Mouse (Mus musculus) urinary bladder, postnatal 25 days (tissue): Measurements from ENCODE around the gene Mllt10.
A peak's percentile ranks its signal among the peaks of the same experiment; 100 is the strongest.

Source experiments
- DNase-seq: peaks from one replicate; pipeline ENCODE4 v3.0.0; 2022; ENCODE audit warnings: low spot score

Mllt10 gene

GRCm38 (mm10) chr2:18093858-18094257 is 38.8 kb downstream of the Mllt10 start:
- no peak for DNase-seq

DNA sequence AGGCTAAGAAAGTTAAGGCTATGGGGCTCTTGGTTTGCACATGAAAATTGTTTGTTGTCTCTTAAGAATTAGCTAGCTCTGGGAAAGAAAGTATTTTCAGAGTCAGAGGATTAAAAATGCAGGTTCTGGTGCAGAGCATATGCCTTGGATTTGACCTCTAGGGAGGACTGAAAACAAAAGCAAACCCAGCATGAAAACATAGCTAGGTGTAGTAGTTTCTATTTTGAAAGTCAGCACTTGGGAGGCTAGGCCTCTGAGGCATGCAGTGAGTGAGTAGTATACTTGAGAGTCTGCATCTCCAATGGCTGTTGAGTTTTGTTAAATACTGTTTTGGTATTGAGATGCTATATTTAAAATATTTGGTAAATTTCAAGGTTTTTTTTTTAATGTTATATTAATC is 39.3 kb downstream of the Mllt10 start:
- DNase-seq: no peak

- DNase-seq: no peak
These were observed 40.8 kb downstream of the Mllt10 start for GRCm38 (mm10) chr2:18095804-18096203.

- no peak for DNase-seq
These were observed 45.9 kb downstream of the Mllt10 start for GRCm38 (mm10) chr2:18100914-18101313.

GRCm38 (mm10) chr2:18107561-18107960 is 52.5 kb downstream of the Mllt10 start:
- no peak for DNase-seq

GRCm38 (mm10) chr2:18108214-18108613 is 53.2 kb downstream of the Mllt10 start:
- no peak for DNase-seq

GRCm38 (mm10) chr2:18111411-18111810 is 56.4 kb downstream of the Mllt10 start:
- DNase-seq: no peak

DNA sequence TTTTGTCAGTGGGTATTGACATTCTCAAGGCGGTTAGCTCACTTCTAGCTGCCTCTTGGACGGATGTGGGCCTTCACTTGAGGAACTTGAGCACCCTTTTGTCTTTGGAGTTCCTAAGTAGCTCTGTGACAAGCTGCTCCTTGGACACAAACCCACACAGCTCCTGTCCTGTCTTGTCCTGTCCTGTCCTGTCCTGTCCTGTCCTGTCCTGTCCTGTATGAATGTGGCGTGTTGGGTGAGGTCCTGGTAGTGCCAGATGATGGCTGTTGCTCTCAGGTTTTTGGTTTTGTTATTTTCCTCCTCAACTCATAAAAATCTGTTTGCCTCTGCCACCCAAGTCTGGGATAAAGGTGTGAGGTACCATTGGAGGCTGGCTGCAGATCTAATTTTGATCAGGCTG is 61.4 kb downstream of the Mllt10 start:
- DNase-seq: peak; percentile 15

GRCm38 (mm10) chr2:18138131-18138530 is 83.1 kb downstream of the Mllt10 start:
- DNase-seq: no peak

- no peak for DNase-seq
These were observed 84.6 kb downstream of the Mllt10 start for GRCm38 (mm10) chr2:18139646-18140045.

- no peak for DNase-seq
These were observed 101.1 kb downstream of the Mllt10 start for GRCm38 (mm10) chr2:18156131-18156530.

DNA sequence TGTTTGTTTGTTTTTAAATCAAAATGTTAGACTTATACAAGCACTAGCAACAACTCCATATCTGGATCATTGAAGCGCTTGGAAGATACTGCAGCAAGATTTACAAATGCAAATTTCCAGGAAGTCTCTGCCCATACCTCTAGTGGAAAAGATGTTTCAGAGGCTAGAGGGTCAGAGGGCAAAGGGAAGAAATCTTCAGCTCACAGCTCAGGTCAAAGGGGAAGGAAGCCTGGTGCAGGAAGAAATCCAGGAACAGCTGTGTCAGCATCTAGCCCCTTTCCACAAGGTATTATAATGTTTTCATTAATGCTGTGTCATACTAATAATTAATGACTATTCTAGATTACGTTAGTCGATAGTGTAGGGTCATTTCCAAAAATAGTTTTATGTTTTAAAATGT is 104.4 kb downstream of the Mllt10 start:
- DNase-seq: no peak

- DNase-seq: no peak
These were observed 106.0 kb downstream of the Mllt10 start for GRCm38 (mm10) chr2:18160992-18161391.

DNA sequence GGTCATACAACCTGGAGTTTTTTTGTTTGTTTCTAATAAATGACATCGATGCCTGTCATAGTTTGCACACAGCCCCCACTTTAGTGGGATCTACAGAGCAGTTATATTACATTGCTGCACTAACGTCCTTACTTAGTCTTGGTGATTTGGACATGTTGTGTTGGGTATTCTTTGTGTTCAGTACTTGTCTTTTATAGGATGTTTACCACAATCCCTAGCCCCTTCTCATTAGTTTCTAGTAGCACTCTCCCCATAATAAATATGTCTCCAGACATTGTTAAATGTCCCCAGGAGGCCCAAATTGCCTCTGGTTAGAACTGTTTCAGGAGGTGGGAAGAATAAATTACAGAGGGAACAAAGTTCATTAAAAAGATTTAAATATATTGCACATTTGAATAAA is 110.5 kb downstream of the Mllt10 start:
- DNase-seq: no peak

- no peak for DNase-seq
These were observed 114.3 kb downstream of the Mllt10 start for GRCm38 (mm10) chr2:18169174-18169948.

DNA sequence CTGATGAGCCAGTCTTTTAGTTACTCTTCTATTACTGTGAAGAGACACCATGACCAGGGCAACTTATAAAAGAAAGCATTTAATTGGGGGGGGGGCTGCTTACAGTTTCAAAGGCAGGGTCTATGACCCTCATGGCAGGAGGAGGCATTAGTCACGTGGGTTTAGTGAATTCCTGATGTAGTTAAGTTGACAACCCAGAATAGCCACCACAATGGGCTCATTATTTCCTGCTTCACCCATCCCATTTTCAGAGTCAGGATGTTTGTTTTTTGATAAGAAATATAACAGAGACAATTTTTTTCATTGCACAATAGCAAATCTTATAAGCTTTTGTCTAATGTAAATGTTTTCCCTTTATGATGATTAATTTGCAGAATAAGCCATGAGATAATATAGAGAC is 120.2 kb downstream of the Mllt10 start:
- DNase-seq: no peak

- DNase-seq: no peak
These were observed 121.2 kb downstream of the Mllt10 start for GRCm38 (mm10) chr2:18176235-18176634.

DNA sequence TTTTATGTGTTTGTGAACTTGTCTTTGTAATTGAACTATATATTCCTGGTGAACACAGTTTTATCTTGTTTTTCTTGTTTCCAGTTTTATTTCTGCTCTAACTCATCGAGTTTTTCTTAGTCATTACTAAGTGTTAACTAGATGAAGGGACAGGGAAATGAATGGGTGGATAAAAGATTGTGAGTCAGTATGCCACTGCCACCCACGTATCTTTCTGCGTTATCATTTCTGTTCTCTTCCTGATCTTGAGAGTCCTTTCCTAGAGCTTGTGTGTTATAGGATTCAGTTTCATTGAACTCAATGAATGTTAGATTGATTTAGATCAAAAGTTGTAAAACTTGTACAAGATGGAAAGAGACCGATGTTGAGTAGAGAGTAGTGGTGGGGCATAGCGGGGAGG is 125.3 kb downstream of the Mllt10 start:
- DNase-seq: no peak

DNA sequence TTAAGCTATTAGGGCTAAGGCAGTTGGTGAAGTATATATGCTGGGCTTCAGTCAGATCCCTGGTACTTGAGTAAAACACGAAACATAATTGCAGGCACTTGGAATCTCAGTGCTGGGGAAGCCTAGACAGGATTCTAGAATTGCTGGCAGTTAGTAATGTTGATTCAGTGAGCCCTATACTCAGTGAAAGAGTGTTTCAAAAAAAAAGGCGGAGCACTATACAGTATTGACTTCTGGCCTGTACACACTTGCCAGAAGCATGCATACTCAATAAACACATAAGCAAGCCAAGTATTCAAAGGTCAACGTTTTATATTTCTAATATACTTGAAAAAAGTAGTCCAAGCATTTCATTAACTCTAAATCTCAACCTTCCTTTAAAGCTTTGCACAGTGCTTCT is 126.6 kb downstream of the Mllt10 start:
- DNase-seq: no peak

DNA sequence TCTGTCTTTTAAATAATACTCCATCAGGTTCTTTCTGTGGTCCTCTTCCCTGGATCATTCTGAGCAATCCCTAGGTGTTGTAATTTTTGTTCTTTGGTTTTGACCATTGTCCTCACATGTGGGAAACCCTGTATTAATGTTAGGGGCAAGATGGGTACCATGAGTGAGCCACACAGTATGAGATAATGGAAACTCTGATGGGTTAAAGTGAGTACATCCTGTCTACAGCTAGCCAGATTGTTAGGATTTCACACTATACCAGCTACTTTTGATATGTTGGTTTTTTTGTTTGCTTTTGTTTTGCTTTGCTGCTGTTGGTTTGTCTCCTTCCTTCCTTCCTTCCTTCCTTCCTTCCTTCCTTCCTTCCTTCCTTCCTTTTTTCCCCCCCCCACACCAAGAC is 128.0 kb downstream of the Mllt10 start:
- DNase-seq: no peak

- DNase-seq: no peak
These were observed 133.3 kb downstream of the Mllt10 start for GRCm38 (mm10) chr2:18188367-18188766.

DNA sequence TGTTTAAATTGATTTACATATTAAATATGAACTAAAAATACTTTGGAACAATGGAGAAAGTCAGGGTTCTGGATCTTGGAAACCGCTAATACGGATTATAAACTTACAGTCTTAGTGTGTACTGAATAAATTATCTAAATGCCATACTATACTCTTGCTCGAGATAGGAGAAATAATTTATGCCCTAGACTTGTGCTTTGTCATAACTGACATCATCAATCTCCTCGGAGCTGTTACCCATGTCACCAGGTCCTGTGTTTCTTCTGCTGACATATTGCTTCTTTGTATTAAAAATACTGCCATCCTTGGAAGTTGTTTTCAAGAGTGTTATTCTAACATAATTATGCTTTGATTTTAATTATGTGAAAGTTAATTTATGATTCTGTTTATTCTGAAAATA is 140.2 kb downstream of the Mllt10 start:
- DNase-seq: no peak

DNA sequence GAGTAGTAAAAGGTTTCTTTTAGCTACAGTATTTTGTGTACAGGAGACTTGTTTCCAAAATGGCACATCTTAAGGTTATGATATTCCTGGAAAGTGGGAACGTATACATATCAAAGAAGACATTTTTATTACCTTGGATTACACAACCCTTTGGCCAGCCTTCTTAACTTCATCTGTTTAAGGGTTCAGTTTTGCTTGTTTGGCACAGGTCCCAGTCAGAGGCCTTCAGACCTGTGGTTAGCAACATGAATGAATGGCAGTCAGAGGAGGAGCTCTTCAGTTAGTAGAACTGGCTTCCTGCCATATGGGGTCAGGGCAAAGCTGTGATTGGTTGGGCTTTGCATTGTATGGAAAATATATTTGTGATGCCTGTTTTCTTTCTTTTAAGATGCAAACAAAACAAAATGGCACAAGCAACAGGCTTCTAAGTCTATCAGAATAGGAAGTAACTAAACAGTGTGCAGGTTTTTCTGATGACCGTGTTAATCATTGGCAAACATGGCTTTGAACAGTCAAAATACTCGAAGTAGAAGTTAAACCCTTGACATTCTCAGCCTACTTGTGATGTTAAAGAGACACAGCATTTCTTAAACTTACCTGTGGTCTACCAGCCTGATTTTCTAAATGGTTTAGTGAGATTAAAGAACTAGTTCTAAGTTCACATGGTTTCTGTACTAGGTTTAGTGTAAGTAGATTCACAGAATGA is 140.8 kb downstream of the Mllt10 start:
- DNase-seq: no peak
